Mouse (Mus musculus): Measurements from ENCODE around the gene Cxcl14. TPM values are rescaled to one million over a fixed set of nuclear protein-coding genes. Genes with fewer than 3 reads are reported as not detected.

Cxcl14 gene
- total RNA-seq, 2 experiments from 2014 or later, result 0.11 to 0.78 TPM

- ATAC-seq (ENCODE audit: poor library complexity, severe bottlenecking), result no peak
These were observed 44.3 kb downstream of the Cxcl14 start, which contains the start of gene Neurog1 for GRCm38 (mm10) chr13:56251924-56252619. Gene Neurog1 (minus strand): TSS chr13:56252163.

GRCm38 (mm10) chr13:56251176-56251923 is 45.0 kb downstream of the Cxcl14 start:
- no peak for ATAC-seq (ENCODE audit: poor library complexity, severe bottlenecking)

GRCm38 (mm10) chr13:56250551-56251161 is 45.7 kb downstream of the Cxcl14 start:
- no peak for ATAC-seq (ENCODE audit: poor library complexity, severe bottlenecking)

- no peak for ATAC-seq (ENCODE audit: poor library complexity, severe bottlenecking)
These were observed 46.6 kb downstream of the Cxcl14 start for GRCm38 (mm10) chr13:56249593-56250341.

GRCm38 (mm10) chr13:56243104-56243503 is 53.2 kb downstream of the Cxcl14 start:
- ATAC-seq (ENCODE audit: poor library complexity, severe bottlenecking), result no peak

- no peak for ATAC-seq (ENCODE audit: poor library complexity, severe bottlenecking)
These were observed 56.2 kb downstream of the Cxcl14 start for GRCm38 (mm10) chr13:56240012-56240770.

Other genes starting within 250 kb of the Cxcl14 start
- gene H2afy, start 160.2 kb downstream of the Cxcl14 start, total RNA-seq (2015), result 304 and 326 TPM in 2 replicates
- 669 and 674 TPM in 2 replicates for gene H2afy, start 160.2 kb downstream of the Cxcl14 start, total RNA-seq (2017)
- 161 and 168 TPM in 2 replicates for gene Tifab, start 117.7 kb downstream of the Cxcl14 start, total RNA-seq (2015)
- 230 and 238 TPM in 2 replicates for gene Tifab, start 117.7 kb downstream of the Cxcl14 start, total RNA-seq (2017)
- gene Neurog1, start 44.4 kb downstream of the Cxcl14 start, total RNA-seq (2015), result not detected in 2 replicates
- not detected in 2 replicates for gene Neurog1, start 44.4 kb downstream of the Cxcl14 start, total RNA-seq (2017)
- not detected in 2 replicates for gene Gm3045, start 130.0 kb upstream of the Cxcl14 start, total RNA-seq (2015)
- not detected in 2 replicates for gene Gm3045, start 130.0 kb upstream of the Cxcl14 start, total RNA-seq (2017)
- not detected in 2 replicates for gene Slc25a48, start 141.8 kb upstream of the Cxcl14 start, total RNA-seq (2015)
- gene Slc25a48, start 141.8 kb upstream of the Cxcl14 start, total RNA-seq (2017), result not detected in 2 replicates
- gene Il9, start 185.7 kb upstream of the Cxcl14 start, total RNA-seq (2015), result not detected in 2 replicates
- gene Il9, start 185.7 kb upstream of the Cxcl14 start, total RNA-seq (2017), result not detected in 2 replicates
- gene Fbxl21, start 225.9 kb upstream of the Cxcl14 start, total RNA-seq (2015), result not detected in 2 replicates
- not detected in 2 replicates for gene Fbxl21, start 225.9 kb upstream of the Cxcl14 start, total RNA-seq (2017)